Mouse (Mus musculus) liver, embryonic 15.5 days (tissue): Measurements from ENCODE around the gene Sec61a1. TPM values are rescaled to one million over a fixed set of nuclear protein-coding genes. Genes with fewer than 3 reads are reported as not detected.

Source experiments
- ATAC-seq: fragments of 200-750 bp; cut with Nextera tagmentation; 2 replicates; pipeline ENCODE4 v1.8.0; 2017; ENCODE audit warnings: moderate number of reproducible peaks, mild to moderate bottlenecking, moderate library complexity; ENCODE audit not compliant: insufficient read depth
- H3K27ac ChIP-seq: fragments of 300-500 bp; sonication (generic); replicated peaks from 2 replicates; pipeline ENCODE4 v1.5.1; 2015; ENCODE audit warnings: mild to moderate bottlenecking, inconsistent platforms
- H3K27me3 ChIP-seq: fragments of 300-500 bp; sonication (generic); 2 replicates; pipeline ENCODE4 v1.6.1; 2015; ENCODE audit warnings: mild to moderate bottlenecking, inconsistent platforms
- H3K36me3 ChIP-seq: fragments of 300-500 bp; sonication (generic); replicated peaks from 2 replicates; pipeline ENCODE4 v1.6.1; 2015; ENCODE audit warnings: moderate library complexity, mild to moderate bottlenecking, inconsistent platforms
- H3K4me1 ChIP-seq: fragments of 300-500 bp; sonication (generic); replicated peaks from 2 replicates; pipeline ENCODE4 v1.6.1; 2015; ENCODE audit warnings: inconsistent platforms
- H3K4me2 ChIP-seq: fragments of 300-500 bp; sonication (generic); 2 replicates; pipeline ENCODE4 v1.6.1; 2015; ENCODE audit warnings: moderate library complexity, mild to moderate bottlenecking, inconsistent platforms
- H3K4me3 ChIP-seq: fragments of 300-500 bp; sonication (generic); replicated peaks from 2 replicates; pipeline ENCODE4 v1.5.1; 2015; ENCODE audit warnings: mild to moderate bottlenecking, inconsistent platforms
- H3K9ac ChIP-seq: fragments of 300-500 bp; sonication (generic); 2 replicates; pipeline ENCODE4 v1.6.1; 2015; ENCODE audit warnings: moderate library complexity, mild to moderate bottlenecking, inconsistent platforms
- H3K9me3 ChIP-seq: fragments of 300-500 bp; sonication (generic); replicated peaks from 2 replicates; pipeline ENCODE4 v1.6.1; 2016; ENCODE audit warnings: inconsistent platforms
- WGBS: fragments of 180-500 bp; shearing (Covaris S2); methylation state at CpG from one replicate; pipeline ENCODE4 v1.1.7; 2015; ENCODE audit warnings: mixed read lengths; ENCODE audit not compliant: insufficient replicate concordance; 5-methylcytosine and 5-hydroxymethylcytosine counted together
- polyA plus RNA-seq: library from polyadenylated mRNA; unstranded; fragments of >200 nt; fragmentation: Nextera tagmentation; extraction: Ambion mirVana; gene quantifications from 2 replicates; pipeline ENCODE4 v1.2.1, GENCODE M21; 2015

Sec61a1 gene
- polyA plus RNA-seq, 1 experiment from 2014 or later = 123 TPM

DNA sequence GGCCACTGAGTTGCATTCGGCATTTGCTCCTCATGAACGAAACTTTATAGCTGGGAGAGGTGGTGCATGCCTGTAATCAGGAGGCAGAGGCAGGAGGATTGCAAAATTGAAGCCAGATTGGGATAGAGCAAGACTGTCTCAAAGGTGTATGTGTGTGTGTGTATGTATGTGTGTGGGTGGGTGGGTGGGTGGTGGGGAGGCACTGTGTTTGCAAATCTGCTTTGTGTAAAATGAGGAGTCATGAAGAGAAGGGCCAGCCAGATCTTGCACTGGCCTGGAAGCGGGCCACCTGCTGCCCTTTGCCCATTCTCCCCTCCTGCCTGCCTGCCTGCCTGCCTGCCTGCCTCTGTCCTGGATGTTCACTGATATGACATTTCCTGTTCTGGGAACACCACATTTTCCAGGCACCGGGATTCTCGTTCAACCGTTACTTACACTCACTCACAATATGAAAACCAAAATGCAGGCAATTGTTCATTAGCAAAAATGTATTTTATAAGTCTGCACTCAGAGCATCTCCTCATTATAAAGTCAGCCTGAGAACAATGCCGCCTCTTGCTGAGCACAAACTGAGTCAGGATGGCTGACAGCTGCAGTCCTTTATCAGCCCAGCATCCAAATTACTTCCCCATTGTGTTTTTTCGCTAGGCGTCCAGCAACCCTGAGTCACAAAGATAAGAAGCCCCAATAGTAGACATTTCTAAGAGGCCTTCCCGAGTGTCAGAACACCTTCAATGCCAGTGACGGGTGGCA is 26.1 kb upstream of the Sec61a1 start:
- peak; percentile 26; the same call in 1 of the 2 replicates for ATAC-seq
- Histone ChIP-seq H3K9me3 (no peaks in the 10 kb centered on the region), H3K36me3 (no peaks in the 10 kb centered on the region), H3K9ac (no peak overlapping the region), H3K4me2 (peak overlapping the region; percentile 16), H3K4me1 (peaks cover 36% of the 10 kb centered on the region), H3K4me3 (no peak overlapping the region), H3K27me3 (peaks cover 43% of the 10 kb centered on the region), H3K27ac (no peak overlapping the region)
- 21% methylated on average over 11 of the region's 11 CpGs for WGBS

DNA sequence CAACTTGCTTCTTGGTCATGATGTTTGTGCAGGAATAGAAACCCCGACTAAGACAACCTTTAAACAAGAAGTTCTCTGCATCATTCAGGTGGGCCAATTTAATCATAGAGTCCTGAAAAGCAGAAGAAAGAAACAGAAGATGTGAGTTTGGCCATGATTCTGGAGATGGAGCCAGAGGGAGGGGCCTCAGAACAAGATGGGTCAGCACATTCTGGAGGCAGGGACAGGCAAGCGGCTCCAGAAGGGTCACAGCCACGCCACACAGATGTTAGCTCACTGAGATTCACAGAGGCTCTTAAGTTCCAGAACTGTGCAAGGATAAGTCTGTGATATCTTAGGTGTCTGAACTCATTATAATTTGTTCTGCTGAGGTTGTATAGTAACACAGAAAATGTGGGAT is 25.5 kb upstream of the Sec61a1 start:
- no peak for ATAC-seq
- 57% methylated on average over 3 of the region's 3 CpGs for WGBS
- Histone ChIP-seq H3K9ac (no peak overlapping the region), H3K27me3 (peaks cover 43% of the 10 kb centered on the region), H3K4me2 (no peak overlapping the region), H3K4me1 (peaks cover 36% of the 10 kb centered on the region), H3K36me3 (no peaks in the 10 kb centered on the region), H3K4me3 (no peak overlapping the region), H3K9me3 (no peaks in the 10 kb centered on the region), H3K27ac (no peak overlapping the region)

DNA sequence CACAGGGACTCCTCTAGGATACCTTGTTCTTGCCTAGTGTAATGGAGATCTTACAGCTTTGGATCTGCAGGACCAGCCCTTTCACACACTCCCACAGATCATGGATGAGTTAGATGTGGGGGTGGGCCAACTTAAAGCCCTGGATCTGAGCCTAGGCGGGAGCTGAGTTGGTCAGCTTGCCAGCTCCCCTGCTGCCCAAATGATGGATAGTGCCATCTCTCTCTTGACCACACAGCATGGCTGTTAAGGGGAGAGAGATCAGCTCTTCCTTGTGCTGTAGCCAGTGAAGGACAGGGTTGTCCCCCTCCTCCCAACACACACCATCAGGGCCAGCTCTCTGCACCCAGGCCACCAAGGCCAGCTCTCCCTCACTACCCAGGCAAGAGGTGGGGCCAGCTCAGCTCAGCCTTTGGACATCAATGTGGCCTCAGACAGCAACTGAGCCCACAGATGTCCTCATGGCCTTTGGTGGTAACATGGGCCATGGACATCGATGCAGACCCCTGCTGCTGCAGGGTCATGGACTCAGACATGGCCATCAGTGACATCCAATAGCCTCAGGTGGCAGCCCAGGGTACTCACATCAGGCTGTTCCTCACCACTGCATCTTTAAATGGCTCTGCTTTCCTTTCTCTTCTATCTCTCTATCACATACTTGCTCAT is 21.5 kb upstream of the Sec61a1 start:
- Histone ChIP-seq H3K27me3 (peaks cover 31% of the 10 kb centered on the region), H3K9ac (no peak overlapping the region), H3K36me3 (no peaks in the 10 kb centered on the region), H3K4me2 (no peak overlapping the region), H3K27ac (no peak overlapping the region), H3K4me3 (no peak overlapping the region), H3K9me3 (no peaks in the 10 kb centered on the region), H3K4me1 (peaks cover 8% of the 10 kb centered on the region)
- 54% methylated on average over 2 of the region's 2 CpGs for WGBS
- ATAC-seq = no peak

DNA sequence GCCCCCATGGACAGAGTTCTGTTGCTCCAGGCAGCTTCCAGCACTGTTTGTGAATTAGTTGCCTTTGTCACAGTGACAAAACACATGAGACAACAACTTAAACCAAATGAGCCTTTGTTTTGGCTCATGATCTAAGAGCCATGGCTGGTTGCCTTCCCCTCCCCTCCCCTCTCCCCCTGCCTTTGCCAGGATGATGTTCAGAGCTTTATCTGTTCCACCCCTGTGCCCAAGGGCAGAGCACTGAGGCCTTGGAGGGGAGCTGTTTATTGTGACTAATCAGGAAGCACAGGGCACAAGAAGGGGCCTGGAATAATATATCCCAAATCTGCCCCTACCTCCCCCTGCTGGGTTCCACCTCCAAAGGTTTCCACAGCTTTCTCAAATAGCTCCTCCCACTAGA is 11.6 kb upstream of the Sec61a1 start:
- Histone ChIP-seq H3K4me1 (no peaks in the 10 kb centered on the region), H3K4me3 (no peak overlapping the region), H3K27me3 (peaks cover 10% of the 10 kb centered on the region), H3K9me3 (no peaks in the 10 kb centered on the region), H3K36me3 (no peaks in the 10 kb centered on the region), H3K9ac (no peak overlapping the region), H3K27ac (no peak overlapping the region), H3K4me2 (no peak overlapping the region)
- no peak for ATAC-seq

DNA sequence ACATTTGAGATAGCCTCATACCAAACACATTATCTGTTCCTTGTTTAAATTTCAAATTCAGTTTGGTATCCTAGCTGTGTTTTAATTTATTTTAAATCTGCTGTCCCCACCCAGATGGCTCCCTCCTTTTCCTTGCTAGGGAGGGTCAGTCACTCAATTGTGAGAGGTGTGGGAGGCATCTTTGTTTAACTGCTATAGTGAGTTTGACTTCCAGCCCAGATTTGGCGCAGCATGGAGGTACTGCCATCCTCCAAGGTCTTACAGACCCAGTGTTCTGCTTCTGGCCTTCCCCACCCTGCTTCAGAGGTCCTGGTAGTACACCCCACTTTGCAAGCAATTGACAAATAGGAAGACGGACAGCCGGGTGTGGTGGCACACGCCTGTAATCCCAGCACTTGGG is 5.4 kb upstream of the Sec61a1 start:
- Histone ChIP-seq H3K36me3 (no peaks in the 10 kb centered on the region), H3K27ac (no peak overlapping the region), H3K9me3 (no peaks in the 10 kb centered on the region), H3K4me1 (peaks cover 7% of the 10 kb centered on the region), H3K27me3 (no peaks in the 10 kb centered on the region), H3K4me2 (no peak overlapping the region), H3K9ac (no peak overlapping the region), H3K4me3 (no peak overlapping the region)
- 71% methylated on average over 4 of the region's 4 CpGs for WGBS
- ATAC-seq = no peak

DNA sequence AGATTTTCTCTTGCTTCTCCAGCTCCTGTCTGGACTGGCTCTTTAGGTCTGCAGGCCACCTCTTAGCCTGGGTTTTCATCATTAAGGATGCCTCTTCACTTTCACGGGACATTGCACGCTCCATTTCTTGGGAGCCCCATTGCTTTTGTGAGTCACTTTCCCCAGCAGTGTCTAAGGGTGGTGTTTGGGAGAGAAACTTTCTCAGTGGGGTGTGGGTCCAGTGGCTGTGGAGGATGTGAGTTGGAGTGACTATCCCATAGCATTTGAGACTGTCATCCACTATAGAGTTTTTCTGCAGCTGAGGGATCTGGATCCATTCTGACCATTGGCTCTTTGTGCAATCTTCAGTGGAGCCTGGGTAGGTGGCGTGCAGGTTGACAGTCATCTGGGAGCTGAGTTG is 4.7 kb upstream of the Sec61a1 start:
- Histone ChIP-seq H3K9me3 (no peaks in the 10 kb centered on the region), H3K36me3 (no peaks in the 10 kb centered on the region), H3K27me3 (no peaks in the 10 kb centered on the region), H3K4me3 (no peak overlapping the region), H3K4me2 (no peak overlapping the region), H3K4me1 (peaks cover 9% of the 10 kb centered on the region), H3K9ac (no peak overlapping the region), H3K27ac (no peak overlapping the region)
- ATAC-seq = no peak
- 82% methylated on average over 3 of the region's 3 CpGs for WGBS

DNA sequence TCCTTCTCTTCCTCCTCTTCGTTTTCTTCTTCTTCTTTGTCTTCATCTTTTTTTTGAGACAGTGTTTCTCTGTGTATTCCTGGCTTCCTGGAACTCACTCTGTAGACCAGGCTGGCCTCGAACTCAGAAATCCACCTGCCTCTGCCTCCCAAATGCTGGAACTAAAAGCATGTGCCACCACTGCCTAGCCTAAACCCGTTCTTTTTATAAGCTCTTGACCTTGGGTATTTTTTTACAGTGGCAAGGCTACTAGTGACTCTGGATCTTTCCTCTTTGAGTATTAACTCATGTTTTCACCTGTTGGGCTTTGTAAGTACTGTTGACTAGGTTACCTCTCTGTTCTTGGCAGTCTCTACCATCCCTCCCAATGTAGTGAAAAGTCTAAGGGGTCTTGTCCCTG is 4.3 kb upstream of the Sec61a1 start:
- WGBS = 39% methylated on average over 3 of the region's 3 CpGs
- Histone ChIP-seq H3K27me3 (no peaks in the 10 kb centered on the region), H3K4me1 (peaks cover 11% of the 10 kb centered on the region), H3K9ac (no peak overlapping the region), H3K4me2 (no peak overlapping the region), H3K9me3 (no peaks in the 10 kb centered on the region), H3K36me3 (no peaks in the 10 kb centered on the region), H3K4me3 (no peak overlapping the region), H3K27ac (no peak overlapping the region)
- ATAC-seq = no peak

DNA sequence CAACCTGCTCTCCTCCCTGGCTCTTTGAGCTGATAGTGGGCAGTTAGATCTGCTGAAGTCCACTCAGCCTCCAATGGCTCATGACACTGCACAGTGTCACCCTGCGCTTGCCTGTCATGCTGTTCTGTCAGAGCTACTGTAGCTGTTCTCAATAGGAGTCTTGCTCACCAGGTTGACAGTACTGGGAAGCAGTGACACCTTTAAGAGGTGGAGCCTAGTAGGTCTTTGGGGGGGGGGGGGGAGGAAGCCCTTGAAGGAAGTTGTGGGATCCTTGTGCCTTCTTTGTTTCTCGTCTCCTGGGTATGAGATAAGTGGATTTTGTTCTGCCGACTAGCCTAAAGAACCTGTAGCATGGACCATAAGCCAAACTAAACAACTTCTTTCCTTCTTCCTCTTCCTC is 3.9 kb upstream of the Sec61a1 start:
- Histone ChIP-seq H3K27ac (no peak overlapping the region), H3K4me3 (no peak overlapping the region), H3K27me3 (no peaks in the 10 kb centered on the region), H3K4me2 (no peak overlapping the region), H3K9me3 (no peaks in the 10 kb centered on the region), H3K9ac (no peak overlapping the region), H3K36me3 (no peaks in the 10 kb centered on the region), H3K4me1 (peaks cover 15% of the 10 kb centered on the region)
- 21% methylated on average over 3 of the region's 3 CpGs for WGBS
- no peak for ATAC-seq

DNA sequence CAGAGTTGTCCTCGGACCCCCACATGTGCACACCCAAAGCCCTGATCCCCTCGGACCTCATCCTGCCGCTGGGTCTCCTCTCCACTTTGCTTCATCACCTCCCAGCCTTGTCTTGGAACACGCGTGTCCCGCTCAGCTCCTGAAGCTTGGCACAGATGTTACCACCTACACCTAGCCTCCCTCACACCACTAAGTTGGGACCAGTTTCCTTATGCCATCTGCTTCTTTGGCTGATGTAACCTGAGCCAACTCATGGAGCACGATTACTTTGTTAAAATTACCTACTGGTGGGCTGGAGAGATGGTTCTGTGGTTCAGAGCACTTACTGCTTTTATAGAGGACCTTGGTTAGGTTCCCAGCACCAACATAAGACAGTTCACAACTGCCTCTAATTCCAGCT is 3.1 kb upstream of the Sec61a1 start:
- no peak overlapping the region for H3K27ac ChIP-seq
- peaks cover 23% of the 10 kb centered on the region for H3K4me1 ChIP-seq
- no peak overlapping the region for H3K9ac ChIP-seq
- no peaks in the 10 kb centered on the region for H3K27me3 ChIP-seq
- H3K36me3 ChIP-seq = 0 out of 2 replicates have a peak, but pooled peaks cover under 1% of the 10 kb centered on the region
- H3K9me3 ChIP-seq = no peaks in the 10 kb centered on the region
- WGBS = 75% methylated on average over 7 of the region's 7 CpGs
- no peak overlapping the region for H3K4me2 ChIP-seq
- ATAC-seq = no peak
- H3K4me3 ChIP-seq = no peak overlapping the region

DNA sequence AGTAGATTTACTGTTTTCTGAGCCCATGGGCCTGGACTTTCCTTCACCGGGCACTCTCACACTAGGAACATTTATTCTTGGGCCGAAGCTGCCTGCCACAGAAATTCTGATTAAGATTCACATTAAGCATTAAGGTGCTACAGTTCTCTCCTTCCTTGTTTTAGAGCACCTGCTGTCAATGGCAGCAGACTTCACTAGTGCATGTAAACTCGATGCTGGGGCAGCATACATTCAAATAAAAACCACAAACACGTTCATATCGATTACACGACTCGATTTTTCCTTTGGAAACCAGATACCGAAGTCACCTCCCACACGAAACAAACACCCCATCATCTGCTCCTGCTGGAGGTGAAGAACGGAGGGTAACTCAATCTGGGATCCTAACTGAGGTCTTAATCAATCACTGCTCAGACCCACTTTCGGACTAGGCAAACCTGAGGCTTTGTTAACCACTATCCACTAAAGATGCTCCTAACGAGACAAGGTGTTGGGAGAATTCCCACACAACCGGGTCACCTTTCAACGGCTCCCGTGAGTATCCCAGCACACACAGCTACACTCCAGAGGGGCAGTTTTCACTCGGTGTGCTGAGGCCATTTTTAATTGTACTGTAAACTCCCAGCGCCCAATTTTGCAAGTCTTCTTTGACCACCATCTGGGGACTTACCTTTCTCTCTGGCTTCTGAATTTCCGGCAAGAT is 853 bp downstream of the Sec61a1 start:
- H3K36me3 ChIP-seq = peaks cover 40% of the 10 kb centered on the region
- peaks cover 39% of the 10 kb centered on the region for H3K4me1 ChIP-seq
- H3K4me2 ChIP-seq = peak overlapping the region; percentile 93
- H3K9me3 ChIP-seq = no peaks in the 10 kb centered on the region
- H3K9ac ChIP-seq = peak overlapping the region; percentile 96
- no peaks in the 10 kb centered on the region for H3K27me3 ChIP-seq
- H3K27ac ChIP-seq = peak overlapping the region; percentile 93
- H3K4me3 ChIP-seq = peak overlapping the region; percentile 82
- WGBS = 8% methylated on average over 18 of the region's 18 CpGs
- ATAC-seq = no peak

DNA sequence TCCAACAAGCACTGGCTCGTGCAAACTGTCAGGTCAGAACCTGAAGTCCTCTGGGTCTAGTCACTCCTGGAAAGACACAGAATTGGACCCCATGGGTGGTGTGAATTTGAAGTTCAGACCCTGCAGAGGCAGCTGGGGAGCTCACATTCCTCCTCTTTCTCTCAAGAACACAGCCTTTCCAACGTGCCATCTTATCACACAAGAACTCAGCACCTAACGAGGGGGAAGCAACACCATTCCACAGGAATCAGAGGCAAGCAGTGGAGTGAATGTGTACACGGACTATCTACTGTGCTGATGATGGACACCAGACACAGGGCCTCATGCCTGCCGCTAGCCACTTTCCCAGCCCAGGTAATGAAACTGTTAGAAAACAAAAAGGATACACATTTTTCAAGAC is 2.0 kb downstream of the Sec61a1 start:
- WGBS = 64% methylated on average over 5 of the region's 5 CpGs
- H3K4me2 ChIP-seq = peak overlapping the region; percentile 93
- no peaks in the 10 kb centered on the region for H3K27me3 ChIP-seq
- no peaks in the 10 kb centered on the region for H3K9me3 ChIP-seq
- peaks cover 52% of the 10 kb centered on the region for H3K36me3 ChIP-seq
- no peak overlapping the region for H3K9ac ChIP-seq
- no peak overlapping the region for H3K27ac ChIP-seq
- H3K4me3 ChIP-seq = peak overlapping the region; percentile 82
- peaks cover 39% of the 10 kb centered on the region for H3K4me1 ChIP-seq
- ATAC-seq = no peak
